Mouse (Mus musculus): Measurements from ENCODE around the gene Poln.

GRCm38 (mm10) chr5:34031022-34031421 is 138.2 kb downstream of the Poln start:
- TF ChIP-seq CTCF (IDR thresholded peaks at IDR 0.05; ENCODE audit: low read depth, low read length) = no peak
- TF ChIP-seq POLR2A (IDR thresholded peaks at IDR 0.05; ENCODE audit: insufficient read depth, low read length) = no peak
- no peak for TF ChIP-seq EP300 (IDR thresholded peaks at IDR 0.05; ENCODE audit: insufficient read depth, low read depth, low read length)
